Mouse (Mus musculus): ENCODE results near the gene Elf2. TPM values are rescaled to one million over a fixed set of nuclear protein-coding genes. Genes with fewer than 3 reads are reported as not detected.

Elf2 gene
- total RNA-seq, 1 experiment, result 26.7 TPM

GRCm38 (mm10) chr3:51343260-51343659 lies 2.8 kb upstream of the Elf2 start:
- in situ Hi-C loops (cut with MboI; ENCODE audit: low sequenced_read_pairs in 2 of 2, unreplicated experiment in 2 of 2), result no loop called here
- no peak overlapping the region for H3K27ac ChIP-seq (ENCODE audit: insufficient read depth, low read depth, low read length, poor library complexity, severe bottlenecking)
- no peak overlapping the region for H3K4me3 ChIP-seq (ENCODE audit: insufficient read depth in 1 of 2, low read depth in 1 of 2, low read length in 2 of 2, poor library complexity in 1 of 2, severe bottlenecking in 1 of 2)
- H3K4me1 ChIP-seq (ENCODE audit: control insufficient read depth in 2 of 2, insufficient read depth in 2 of 2, low read length in 2 of 2, poor library complexity in 1 of 2), result 0 out of 4 replicates have a peak, but pooled peaks cover 0 to 3% of the 10 kb centered on the region in 2 experiments
- no peak overlapping the region for H3K9ac ChIP-seq (ENCODE audit: insufficient read depth, low read depth, low read length, poor library complexity, severe bottlenecking)
- H3K36me3 ChIP-seq (ENCODE audit: control insufficient read depth, insufficient read depth, low read length, poor library complexity, severe bottlenecking), result no peaks in the 10 kb centered on the region
- no peaks in the 10 kb centered on the region for H3K9me3 ChIP-seq (ENCODE audit: control insufficient read depth, insufficient read depth, low read depth, low read length)
- TF ChIP-seq MAFK (IDR thresholded peaks at IDR 0.05; ENCODE audit: insufficient read depth, low read depth, low read length) (no peak), ZC3H11A (IDR thresholded peaks at IDR 0.05; ENCODE audit: borderline replicate concordance, low read depth, low read length) (no peak), ZNF384 (IDR thresholded peaks at IDR 0.05; ENCODE audit: low read depth, low read length) (no peak), CHD2 (IDR thresholded peaks at IDR 0.05; ENCODE audit: low read depth, low read length) (no peak), HCFC1 (IDR thresholded peaks at IDR 0.05; ENCODE audit: borderline replicate concordance, insufficient read depth, low read length) (no peak)
- no peak for DNase-seq (ENCODE audit: low read depth, low spot score)

- no peak for DNase-seq (ENCODE audit: low read depth, low spot score)
- Histone ChIP-seq H3K9ac (ENCODE audit: insufficient read depth, low read depth, low read length, poor library complexity, severe bottlenecking) (peak overlapping the region; percentile 70), H3K9me3 (ENCODE audit: control insufficient read depth, insufficient read depth, low read depth, low read length) (no peaks in the 10 kb centered on the region), H3K27ac (ENCODE audit: insufficient read depth, low read depth, low read length, poor library complexity, severe bottlenecking) (no peak overlapping the region), H3K4me1 (ENCODE audit: control insufficient read depth in 2 of 2, insufficient read depth in 2 of 2, low read length in 2 of 2, poor library complexity in 1 of 2) (0 out of 4 replicates have a peak, but pooled peaks cover 0 to 3% of the 10 kb centered on the region in 2 experiments), H3K4me3 (ENCODE audit: insufficient read depth in 1 of 2, low read depth in 1 of 2, low read length in 2 of 2, poor library complexity in 1 of 2, severe bottlenecking in 1 of 2) (peak overlapping the region; percentile 84 to 94), H3K36me3 (ENCODE audit: control insufficient read depth, insufficient read depth, low read length, poor library complexity, severe bottlenecking) (no peaks in the 10 kb centered on the region)
- no peak for TF ChIP-seq ZNF384 (IDR thresholded peaks at IDR 0.05; ENCODE audit: low read depth, low read length)
- TF ChIP-seq CHD2 (IDR thresholded peaks at IDR 0.05; ENCODE audit: low read depth, low read length), result no peak
- TF ChIP-seq ZC3H11A (IDR thresholded peaks at IDR 0.05; ENCODE audit: borderline replicate concordance, low read depth, low read length), result no peak
- TF ChIP-seq HCFC1 (IDR thresholded peaks at IDR 0.05; ENCODE audit: borderline replicate concordance, insufficient read depth, low read length), result no peak
- TF ChIP-seq MAFK (IDR thresholded peaks at IDR 0.05; ENCODE audit: insufficient read depth, low read depth, low read length), result no peak
- in situ Hi-C loops (cut with MboI; ENCODE audit: low sequenced_read_pairs in 2 of 2, unreplicated experiment in 2 of 2), result no loop called here
Observed at GRCm38 (mm10) chr3:51342152-51342551, 1.7 kb upstream of the Elf2 start.

DNA sequence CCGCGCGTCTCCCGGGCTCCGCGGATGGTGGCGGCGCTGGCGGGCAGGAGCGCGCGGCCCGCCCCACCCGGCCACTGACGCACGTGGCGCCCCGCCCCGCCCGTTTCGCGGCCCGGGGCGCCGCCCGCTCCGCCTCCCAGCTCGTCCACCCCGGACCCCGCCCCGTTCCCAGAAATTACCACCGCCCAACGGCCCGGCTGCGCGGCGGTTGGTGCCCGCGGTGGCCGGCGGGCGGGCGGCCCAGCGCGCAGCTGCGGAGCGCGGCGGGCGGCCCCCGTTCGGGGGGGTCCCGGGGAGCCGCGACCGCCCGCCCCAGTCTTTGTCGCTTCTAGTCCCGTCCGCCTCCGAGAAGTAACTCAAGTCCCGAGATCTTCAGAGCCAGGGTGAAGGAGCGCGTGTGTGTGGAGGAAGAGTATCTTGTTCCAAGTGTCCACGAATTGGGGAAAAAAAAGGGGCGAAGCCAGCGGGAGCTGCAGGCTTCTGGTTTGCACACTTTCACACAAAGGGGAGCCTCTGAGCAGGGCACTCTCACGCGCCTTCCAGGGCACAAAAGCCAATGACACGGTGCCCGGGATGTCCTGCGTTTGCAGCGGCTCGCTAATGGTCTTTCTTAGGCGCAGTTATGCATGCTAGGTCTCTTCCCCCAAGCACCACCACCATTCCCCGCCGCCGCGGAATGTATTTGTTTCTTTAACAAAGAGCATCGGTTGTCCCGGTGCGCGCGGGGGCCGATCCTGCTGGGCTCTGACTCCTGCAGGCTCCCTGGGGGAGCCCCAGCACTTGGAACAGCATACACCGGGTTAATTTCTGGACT lies 1.0 kb upstream of the Elf2 start:
- peak; percentile 54 for DNase-seq (ENCODE audit: low read depth, low spot score)
- Histone ChIP-seq H3K9ac (ENCODE audit: insufficient read depth, low read depth, low read length, poor library complexity, severe bottlenecking) (peak overlapping the region; percentile 70), H3K4me3 (ENCODE audit: insufficient read depth in 1 of 2, low read depth in 1 of 2, low read length in 2 of 2, poor library complexity in 1 of 2, severe bottlenecking in 1 of 2) (peak overlapping the region; percentile 84 to 94), H3K27ac (ENCODE audit: insufficient read depth, low read depth, low read length, poor library complexity, severe bottlenecking) (no peak overlapping the region), H3K9me3 (ENCODE audit: control insufficient read depth, insufficient read depth, low read depth, low read length) (no peaks in the 10 kb centered on the region), H3K36me3 (ENCODE audit: control insufficient read depth, insufficient read depth, low read length, poor library complexity, severe bottlenecking) (no peaks in the 10 kb centered on the region), H3K4me1 (ENCODE audit: control insufficient read depth in 2 of 2, insufficient read depth in 2 of 2, low read length in 2 of 2, poor library complexity in 1 of 2) (0 out of 4 replicates have a peak, but pooled peaks cover 0 to 3% of the 10 kb centered on the region in 2 experiments)
- in situ Hi-C loops (cut with MboI; ENCODE audit: low sequenced_read_pairs in 2 of 2, unreplicated experiment in 2 of 2), result no loop called here
- TF ChIP-seq ZC3H11A (IDR thresholded peaks at IDR 0.05; ENCODE audit: borderline replicate concordance, low read depth, low read length) (no peak), MAFK (IDR thresholded peaks at IDR 0.05; ENCODE audit: insufficient read depth, low read depth, low read length) (no peak), ZNF384 (IDR thresholded peaks at IDR 0.05; ENCODE audit: low read depth, low read length) (no peak), CHD2 (IDR thresholded peaks at IDR 0.05; ENCODE audit: low read depth, low read length) (no peak), HCFC1 (IDR thresholded peaks at IDR 0.05; ENCODE audit: borderline replicate concordance, insufficient read depth, low read length) (no peak)

DNA sequence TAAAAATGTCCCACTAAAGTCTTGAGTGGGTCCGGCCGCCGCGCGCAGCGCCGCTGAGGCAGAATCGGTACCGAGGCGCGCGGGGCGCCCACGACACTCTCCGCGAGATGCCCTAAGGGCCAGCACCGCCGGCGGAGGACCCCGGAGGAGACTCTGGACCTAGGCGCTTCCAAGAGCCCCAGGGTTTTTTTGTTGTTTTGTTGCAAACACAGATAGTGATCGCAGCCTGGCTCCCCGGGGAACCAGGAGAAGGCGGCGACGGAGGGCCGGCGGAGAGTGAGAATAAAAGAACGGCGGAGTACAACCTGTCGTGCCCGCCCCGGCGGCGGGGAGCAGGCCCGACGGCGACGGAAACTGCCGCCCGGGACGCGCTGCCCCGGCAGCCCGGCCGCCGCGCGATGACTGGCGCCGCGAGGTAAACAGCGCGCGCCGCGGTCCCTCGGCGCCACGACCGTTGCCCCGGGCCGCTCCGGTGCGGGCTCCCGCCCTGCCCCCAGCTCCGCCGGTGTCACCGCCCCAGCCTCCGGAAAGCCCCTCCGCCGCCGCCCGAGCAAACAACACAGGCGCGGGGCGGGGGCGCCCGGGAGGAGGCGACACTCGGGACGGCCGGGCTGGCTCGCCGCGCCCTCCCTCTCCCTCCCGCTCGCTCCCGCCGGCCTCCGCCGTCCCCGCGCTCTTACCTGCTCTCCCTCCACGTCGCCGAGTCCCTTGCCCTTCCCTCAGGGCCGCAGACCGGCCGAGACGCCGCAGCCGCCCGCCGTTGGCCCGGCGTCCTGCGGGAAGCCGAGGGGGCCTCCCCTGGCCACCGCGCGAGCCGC lies 520 bp downstream of the Elf2 start:
- H3K27ac ChIP-seq (ENCODE audit: insufficient read depth, low read depth, low read length, poor library complexity, severe bottlenecking), result peak overlapping the region; percentile 26; the same call in 1 of the 2 replicates
- peak overlapping the region; percentile 70 for H3K9ac ChIP-seq (ENCODE audit: insufficient read depth, low read depth, low read length, poor library complexity, severe bottlenecking)
- no peak for TF ChIP-seq MAFK (IDR thresholded peaks at IDR 0.05; ENCODE audit: insufficient read depth, low read depth, low read length)
- TF ChIP-seq ZNF384 (IDR thresholded peaks at IDR 0.05; ENCODE audit: low read depth, low read length), result no peak
- no peak for TF ChIP-seq HCFC1 (IDR thresholded peaks at IDR 0.05; ENCODE audit: borderline replicate concordance, insufficient read depth, low read length)
- no peak for TF ChIP-seq ZC3H11A (IDR thresholded peaks at IDR 0.05; ENCODE audit: borderline replicate concordance, low read depth, low read length)
- TF ChIP-seq CHD2 (IDR thresholded peaks at IDR 0.05; ENCODE audit: low read depth, low read length), result no peak
- no peaks in the 10 kb centered on the region for H3K36me3 ChIP-seq (ENCODE audit: control insufficient read depth, insufficient read depth, low read length, poor library complexity, severe bottlenecking)
- peak overlapping the region; percentile 80 to 94 for H3K4me3 ChIP-seq (ENCODE audit: insufficient read depth in 1 of 2, low read depth in 1 of 2, low read length in 2 of 2, poor library complexity in 1 of 2, severe bottlenecking in 1 of 2)
- no peaks in the 10 kb centered on the region for H3K9me3 ChIP-seq (ENCODE audit: control insufficient read depth, insufficient read depth, low read depth, low read length)
- in situ Hi-C loops (cut with MboI; ENCODE audit: low sequenced_read_pairs in 2 of 2, unreplicated experiment in 2 of 2), result no loop called here
- H3K4me1 ChIP-seq (ENCODE audit: control insufficient read depth in 2 of 2, insufficient read depth in 2 of 2, low read length in 2 of 2, poor library complexity in 1 of 2), result 0 out of 4 replicates have a peak, but pooled peaks cover 0 to 3% of the 10 kb centered on the region in 2 experiments
- no peak for DNase-seq (ENCODE audit: low read depth, low spot score)

All from ES-E14 (cell line).